Mouse (Mus musculus) lung, adult 2 months (tissue): ENCODE measurements around the gene Cda.

Source experiments
- CTCF ChIP-seq: fragments of 200-500 bp; IDR thresholded peaks from 2 replicates; pipeline ENCODE4 v1.5.1; 2011; ENCODE audit warnings: mild to moderate bottlenecking, low read length, control low read depth; ENCODE audit not compliant: insufficient read depth
- POLR2A ChIP-seq: fragments of 200-500 bp; IDR thresholded peaks from 2 replicates; pipeline ENCODE4 v1.6.1; 2011; ENCODE audit warnings: low read depth, mild to moderate bottlenecking, control low read depth, low read length, borderline replicate concordance; ENCODE audit errors: extremely low read depth

- no peak for TF ChIP-seq CTCF
- no peak for TF ChIP-seq POLR2A
Observed at GRCm38 (mm10) chr4:138416414-138416813, 48.6 kb upstream of the Cda start.
